Mouse (Mus musculus) midbrain, postnatal 0 days (tissue): Measurements from ENCODE around the gene Dnlz. TPM values are rescaled to one million over a fixed set of nuclear protein-coding genes. Genes with fewer than 3 reads are reported as not detected.
A peak's percentile ranks its signal among the peaks of the same experiment; 100 is the strongest.
"Not testable (repeated sequence)": the region's sequence is repeated elsewhere in the genome, so short reads cannot be mapped to it uniquely, and the experiment has no call there.

ENCODE experiments used
- ATAC-seq: fragments of 200-750 bp; cut with Nextera tagmentation; 2 replicates; pipeline ENCODE4 v1.8.0; 2017; ENCODE audit warnings: moderate number of reproducible peaks, mild to moderate bottlenecking, moderate TSS enrichment, moderate library complexity; ENCODE audit not compliant: low FRiP score
- DNase-seq: peaks from one replicate; pipeline ENCODE4 v3.0.0-alpha.2; 2015; ENCODE audit warnings: low spot score
- H3K27ac ChIP-seq: fragments of 300-500 bp; sonication (generic); 2 replicates; pipeline ENCODE4 v1.5.1; 2014; ENCODE audit warnings: low read depth, mild to moderate bottlenecking, low read length, mixed read lengths
- H3K27me3 ChIP-seq: fragments of 300-500 bp; sonication (generic); 2 replicates; pipeline ENCODE4 v1.6.1; 2014; ENCODE audit warnings: low read length, control low read depth, mixed read lengths; ENCODE audit not compliant: insufficient read depth
- H3K36me3 ChIP-seq: fragments of 300-500 bp; sonication (generic); 2 replicates; pipeline ENCODE4 v1.6.1; 2014; ENCODE audit warnings: low read length, control low read depth, mixed read lengths; ENCODE audit not compliant: insufficient read depth
- H3K4me1 ChIP-seq: fragments of 300-500 bp; sonication (generic); 2 replicates; pipeline ENCODE4 v1.6.1; 2014; ENCODE audit warnings: mild to moderate bottlenecking, control low read depth, antibody characterized with exemption, low read length, mixed read lengths; ENCODE audit not compliant: insufficient read depth
- H3K4me2 ChIP-seq: fragments of 300-500 bp; sonication (generic); 2 replicates; pipeline ENCODE4 v1.6.1; 2014; ENCODE audit warnings: low read depth, mild to moderate bottlenecking, low read length, mixed read lengths; ENCODE audit not compliant: poor library complexity, severe bottlenecking
- H3K4me3 ChIP-seq: fragments of 300-500 bp; sonication (generic); 2 replicates; pipeline ENCODE4 v1.5.1; 2014; ENCODE audit warnings: low read depth, mild to moderate bottlenecking, low read length, moderate library complexity
- H3K9ac ChIP-seq: fragments of 300-500 bp; sonication (generic); replicated peaks from 2 replicates; pipeline ENCODE4 v1.6.1; 2014; ENCODE audit warnings: mild to moderate bottlenecking, low read length, moderate library complexity, mixed read lengths; ENCODE audit not compliant: poor library complexity, severe bottlenecking
- H3K9me3 ChIP-seq: fragments of 300-500 bp; sonication (generic); 2 replicates; pipeline ENCODE4 v1.6.1; 2016; ENCODE audit warnings: low read length, control low read depth
- CTCF ChIP-seq: IDR thresholded peaks from 2 replicates; pipeline ENCODE4 v1.5.1; 2016; ENCODE audit warnings: antibody characterized with exemption, mild to moderate bottlenecking
- WGBS: fragments of 180-500 bp; shearing (Covaris S2); extraction: QIAGEN DNeasy Blood & Tissue Kit; methylation state at CpG from one replicate; pipeline ENCODE4 v1.1.7; 2014; 5-methylcytosine and 5-hydroxymethylcytosine counted together
- polyA plus RNA-seq: library from polyadenylated mRNA; unstranded; fragments of >200 nt; fragmentation: Nextera tagmentation; extraction: Ambion mirVana; gene quantifications from 2 replicates; pipeline ENCODE4 v1.2.1, GENCODE M21; 2015
- total RNA-seq: library from RNA; depleted of rRNA; stranded (reverse); fragments of >200 nt; gene quantifications from 2 replicates; pipeline ENCODE4 v1.2.3, GENCODE M21; 2014

Dnlz gene
- total and polyA plus RNA-seq, 2 experiments from 2014 or later: 24.1 to 27.4 TPM

GRCm38 (mm10) chr2:26390954-26391353 is 39.0 kb upstream of the Dnlz start:
- 84% methylated on average over 3 of the region's 3 CpGs for WGBS
- H3K4me2 ChIP-seq: no peak overlapping the region; the same call in 1 of the 2 replicates

GRCm38 (mm10) chr2:26389154-26389690 is 37.3 kb upstream of the Dnlz start, which contains the start of the genes Entr1 and Pmpca:
Gene Entr1 (minus strand): TSS chr2:26389316.
Gene Pmpca (plus strand): TSS chr2:26389339.
- ATAC-seq (peak; percentile 92), DNase-seq (peak; percentile 89)
- Histone ChIP-seq H3K9me3 (no peaks in the 10 kb centered on the region), H3K27ac (peak within 1 kb of the TSS; percentile 77), H3K4me3 (peak within 1 kb of the TSS; percentile 84), H3K27me3 (no peaks in the 10 kb centered on the region), H3K4me2 (peak within 1 kb of the TSS; percentile 98), H3K4me1 (peaks cover 3% of the 10 kb centered on the region; the same call in 1 of the 2 replicates), H3K36me3 (peaks cover 66% of the 10 kb centered on the region), H3K9ac (peak within 1 kb of the TSS; percentile 95)
- TF ChIP-seq CTCF: no peak
- WGBS: under 1% methylated on average over 46 of the region's 60 CpGs

More at GRCm38 (mm10) chr2:26390954-26391353, 39.0 kb upstream of the Dnlz start:
- no peak for DNase-seq
- no peak overlapping the region for H3K27ac ChIP-seq
- H3K4me1 ChIP-seq: peaks cover 3% of the 10 kb centered on the region; the same call in 1 of the 2 replicates
- ATAC-seq: no peak
- no peak for TF ChIP-seq CTCF
- no peak overlapping the region for H3K9ac ChIP-seq
- H3K4me3 ChIP-seq: no peak overlapping the region
- no peaks in the 10 kb centered on the region for H3K9me3 ChIP-seq
- H3K27me3 ChIP-seq: no peaks in the 10 kb centered on the region
- H3K36me3 ChIP-seq: peaks cover 68% of the 10 kb centered on the region

GRCm38 (mm10) chr2:26388682-26389153 is 36.8 kb upstream of the Dnlz start:
- no peak for TF ChIP-seq CTCF
- Histone ChIP-seq H3K27ac (peak overlapping the region; percentile 77), H3K4me2 (peak overlapping the region; percentile 98), H3K4me1 (peaks cover 3% of the 10 kb centered on the region; the same call in 1 of the 2 replicates), H3K36me3 (peaks cover 69% of the 10 kb centered on the region), H3K9me3 (no peaks in the 10 kb centered on the region), H3K27me3 (no peaks in the 10 kb centered on the region), H3K9ac (peak overlapping the region; percentile 95), H3K4me3 (peak overlapping the region; percentile 84)
- DNase-seq: no peak
- ATAC-seq: peak; percentile 60
- WGBS: 1% methylated on average over 28 of the region's 45 CpGs

GRCm38 (mm10) chr2:26387713-26388112 is 35.8 kb upstream of the Dnlz start:
- DNase-seq (no peak), ATAC-seq (no peak)
- Histone ChIP-seq H3K4me3 (no peak overlapping the region), H3K4me1 (peaks cover 3% of the 10 kb centered on the region; the same call in 1 of the 2 replicates), H3K9me3 (no peaks in the 10 kb centered on the region), H3K9ac (no peak overlapping the region), H3K36me3 (peaks cover 68% of the 10 kb centered on the region), H3K27ac (no peak overlapping the region), H3K27me3 (no peaks in the 10 kb centered on the region), H3K4me2 (peak overlapping the region; percentile 98; the same call in 1 of the 2 replicates)
- WGBS: 86% methylated on average over 3 of the region's 3 CpGs
- TF ChIP-seq CTCF: no peak

GRCm38 (mm10) chr2:26380871-26381270 is 29.0 kb upstream of the Dnlz start:
- not testable (repeated sequence) for DNase-seq, H3K27me3 ChIP-seq, H3K4me1 ChIP-seq, H3K9me3 ChIP-seq, ATAC-seq
- 34% methylated on average over 6 of the region's 6 CpGs for WGBS
- Histone ChIP-seq H3K4me2 (peak overlapping the region; percentile 66), H3K27ac (peak overlapping the region; percentile 55; the same call in 1 of the 2 replicates), H3K4me3 (peak overlapping the region; percentile 75), H3K36me3 (peaks cover 50% of the 10 kb centered on the region), H3K9ac (peak overlapping the region; percentile 79)

- ATAC-seq (peak; percentile 93), DNase-seq (peak; percentile 90)
- Histone ChIP-seq H3K4me1 (no peaks in the 10 kb centered on the region), H3K27me3 (no peaks in the 10 kb centered on the region), H3K9me3 (no peaks in the 10 kb centered on the region), H3K4me3 (peak within 1 kb of the TSS; percentile 75), H3K36me3 (peaks cover 51% of the 10 kb centered on the region), H3K4me2 (peak within 1 kb of the TSS; percentile 66), H3K9ac (peak within 1 kb of the TSS; percentile 79), H3K27ac (peak within 1 kb of the TSS; percentile 55; the same call in 1 of the 2 replicates)
- TF ChIP-seq CTCF: no peak
- 0% methylated on average over 38 of the region's 38 CpGs for WGBS
These were observed 28.3 kb upstream of the Dnlz start, which contains the start of gene Snapc4 for GRCm38 (mm10) chr2:26380131-26380771. Gene Snapc4 (minus strand): TSS chr2:26380653.
